Mouse (Mus musculus) thymus, postnatal 4 days (tissue): ENCODE data around the gene Znrf2.

Experiments
- DNase-seq: peaks from one replicate; pipeline ENCODE4 v3.0.0; 2021

The Znrf2 gene

GRCm38 (mm10) chr6:54924538-54924937, 107.8 kb downstream of the Znrf2 start:
- DNase-seq, result no peak

- DNase-seq, result no peak
Measured at GRCm38 (mm10) chr6:54925736-54926440, 109.2 kb downstream of the Znrf2 start.

GRCm38 (mm10) chr6:54926899-54927298, 110.2 kb downstream of the Znrf2 start:
- DNase-seq, result no peak

GRCm38 (mm10) chr6:54927946-54928345, 111.2 kb downstream of the Znrf2 start:
- no peak for DNase-seq

GRCm38 (mm10) chr6:54931641-54932040, 114.9 kb downstream of the Znrf2 start:
- DNase-seq, result no peak

GRCm38 (mm10) chr6:54932526-54932925, 115.8 kb downstream of the Znrf2 start:
- no peak for DNase-seq

- DNase-seq, result no peak
Measured at GRCm38 (mm10) chr6:54933216-54933615, 116.5 kb downstream of the Znrf2 start.

GRCm38 (mm10) chr6:54933866-54934265, 117.2 kb downstream of the Znrf2 start:
- no peak for DNase-seq

- no peak for DNase-seq
Measured at GRCm38 (mm10) chr6:54934313-54934712, 117.6 kb downstream of the Znrf2 start.

- no peak for DNase-seq
Measured at GRCm38 (mm10) chr6:54934930-54935329, 118.2 kb downstream of the Znrf2 start.

GRCm38 (mm10) chr6:54936496-54936895, 119.8 kb downstream of the Znrf2 start:
- no peak for DNase-seq

- DNase-seq, result no peak
Measured at GRCm38 (mm10) chr6:54939631-54940030, 122.9 kb downstream of the Znrf2 start.

GRCm38 (mm10) chr6:54940126-54940525, 123.4 kb downstream of the Znrf2 start:
- DNase-seq, result no peak

- DNase-seq, result no peak
Measured at GRCm38 (mm10) chr6:54941149-54941548, 124.4 kb downstream of the Znrf2 start.
